Mouse (Mus musculus) lung, postnatal 4 days (tissue): Measurements from ENCODE around the gene Wdr76.
A peak's percentile ranks its signal among the peaks of the same experiment; 100 is the strongest.
"Not testable (repeated sequence)": the region's sequence is repeated elsewhere in the genome, so short reads cannot be mapped to it uniquely, and the experiment has no call there.

Experiments
- DNase-seq, 2 experiments: peaks; one replicate each; pipeline ENCODE4 v3.0.0; 2021

The Wdr76 gene

DNA sequence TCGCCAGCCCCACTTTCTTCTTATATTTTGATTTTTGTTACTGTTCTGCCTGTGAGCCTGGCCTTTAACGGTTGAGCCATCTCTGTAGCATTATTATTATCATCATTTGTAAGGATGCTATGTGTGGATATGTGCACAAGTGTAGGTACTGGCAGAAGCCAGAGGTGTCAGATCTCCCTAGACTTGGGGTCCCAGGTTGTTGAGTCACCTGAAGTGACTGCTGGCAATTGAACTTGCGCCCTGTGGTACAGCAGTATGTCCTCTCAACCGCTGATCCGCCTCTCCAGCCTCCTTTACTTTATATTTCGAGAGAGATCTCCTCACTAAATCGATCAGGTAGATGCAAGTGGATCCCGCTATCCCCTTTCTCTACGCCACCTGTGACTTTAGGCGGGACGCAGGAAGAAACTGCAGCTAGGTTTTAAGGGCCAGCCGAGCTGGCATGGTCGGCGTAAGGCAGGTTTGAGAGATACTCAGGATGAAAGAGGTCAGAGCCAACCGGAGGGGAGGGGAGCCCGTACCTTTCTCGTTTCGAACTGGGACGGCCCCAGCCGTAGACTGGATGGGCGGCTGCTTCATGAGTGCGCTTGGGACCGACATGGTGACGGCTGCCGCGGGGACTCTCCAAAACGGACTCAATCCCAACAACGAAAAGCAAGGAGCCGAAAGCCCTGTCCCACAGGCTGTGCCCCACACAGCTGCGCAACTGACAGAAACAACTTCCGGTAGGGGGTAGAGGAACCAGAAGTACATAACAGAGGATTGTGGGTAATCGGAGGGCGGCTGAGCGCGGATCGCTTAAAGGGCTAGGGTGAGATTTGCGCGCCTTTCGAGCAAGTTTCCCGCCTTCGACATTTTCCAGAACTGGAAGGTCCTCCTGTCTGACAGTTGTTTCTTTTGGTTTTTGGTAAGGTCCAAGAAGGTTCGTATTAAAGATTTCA lies at the start of gene Wdr76, which contains the start of gene Mfap1a:
Gene Wdr76, plus strand, starts transcription at position 782 of the 941 bp plus-strand sequence.
Gene Mfap1a, minus strand, starts transcription at position 724 of the 941 bp plus-strand sequence.
- peak; percentile 84 to 87 for DNase-seq

DNA sequence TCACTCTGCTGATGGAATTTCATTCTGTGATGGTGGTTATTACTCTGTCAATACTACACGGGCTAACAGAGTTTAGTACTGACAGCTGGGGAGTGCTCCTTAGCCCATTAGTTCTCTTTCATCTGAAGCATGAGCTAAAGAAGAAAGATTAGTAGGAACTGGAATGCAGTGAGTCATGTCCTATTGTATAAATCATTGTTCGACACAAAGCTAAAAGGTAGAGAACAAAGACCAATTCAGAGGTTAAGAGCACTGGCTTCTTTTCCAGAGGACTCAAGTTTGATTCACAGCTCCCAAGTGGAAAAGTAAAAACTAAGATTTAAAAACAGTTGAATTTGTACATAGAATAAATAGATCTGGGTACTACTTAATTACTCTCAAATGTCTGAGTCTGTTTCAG lies 46.5 kb upstream of the Wdr76 start:
- no peak for DNase-seq

DNA sequence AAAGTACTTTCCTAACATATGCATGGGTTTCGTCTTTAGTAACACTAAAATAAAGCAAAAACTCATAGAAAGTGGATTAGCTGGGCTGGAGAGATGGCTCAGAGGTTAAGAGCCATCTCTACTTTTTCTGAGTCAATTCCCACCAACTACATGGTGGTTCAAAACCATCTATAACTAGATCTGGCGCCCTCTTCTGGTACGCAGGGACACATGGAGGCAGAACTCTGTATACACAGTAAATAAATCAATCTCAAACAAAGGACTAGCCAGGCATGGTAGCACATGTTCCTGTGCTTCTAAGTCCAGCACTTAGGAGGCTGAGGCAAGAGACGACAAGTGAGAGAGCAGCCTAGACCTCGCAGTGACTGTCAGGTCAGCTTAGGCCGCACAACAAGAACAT lies 37.5 kb upstream of the Wdr76 start:
- not testable (repeated sequence) for DNase-seq

DNA sequence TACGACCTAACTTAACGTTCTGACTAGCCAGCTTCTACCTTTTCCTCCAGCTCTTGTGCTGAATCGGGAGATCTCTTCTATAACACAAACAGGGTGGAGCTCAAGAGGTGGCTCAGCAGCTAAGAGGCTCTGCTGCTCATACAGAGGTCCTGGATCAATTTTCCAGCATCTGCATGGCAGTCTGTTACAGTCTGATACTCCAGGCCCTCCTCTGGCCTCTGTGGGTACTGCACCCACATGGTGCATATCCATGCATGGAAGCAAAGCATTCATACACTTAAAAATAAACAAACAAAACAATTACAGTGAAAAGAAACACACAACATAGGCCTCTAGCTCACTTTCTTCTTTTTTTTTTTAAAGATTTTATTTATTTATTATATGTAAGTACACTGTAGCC lies 33.7 kb upstream of the Wdr76 start:
- not testable (repeated sequence) for DNase-seq

DNA sequence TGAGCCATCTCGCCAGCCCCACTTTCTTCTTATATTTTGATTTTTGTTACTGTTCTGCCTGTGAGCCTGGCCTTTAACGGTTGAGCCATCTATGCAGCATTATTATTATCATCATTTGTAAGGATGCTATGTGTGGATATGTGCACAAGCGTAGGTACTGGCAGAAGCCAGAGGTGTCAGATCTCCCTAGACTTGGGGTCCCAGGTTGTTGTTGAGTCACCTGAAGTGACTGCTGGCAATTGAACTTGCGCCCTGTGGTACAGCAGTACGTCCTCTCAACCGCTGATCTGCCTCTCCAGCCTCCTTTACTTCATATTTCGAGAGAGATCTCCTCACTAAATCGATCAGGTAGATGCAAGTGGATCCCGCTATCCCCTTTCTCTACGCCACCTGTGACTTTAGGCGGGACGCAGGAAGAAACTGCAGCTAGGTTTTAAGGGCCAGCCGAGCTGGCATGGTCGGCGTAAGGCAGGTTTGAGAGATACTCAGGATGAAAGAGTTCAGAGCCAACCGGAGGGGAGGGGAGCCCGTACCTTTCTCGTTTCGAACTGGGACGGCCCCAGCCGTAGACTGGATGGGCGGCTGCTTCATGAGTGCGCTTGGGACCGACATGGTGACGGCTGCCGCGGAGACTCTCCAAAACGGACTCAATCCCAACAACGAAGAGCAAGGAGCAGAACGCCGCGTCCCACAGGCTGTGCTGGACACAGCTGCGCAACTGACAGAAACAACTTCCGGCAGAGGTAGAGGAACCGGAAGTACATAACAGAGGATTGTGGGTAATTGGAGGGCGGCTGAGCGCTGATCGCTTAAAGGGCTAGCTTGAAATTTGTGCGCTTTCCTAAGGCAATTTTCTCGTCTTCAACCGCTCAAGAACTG lies 33.0 kb upstream of the Wdr76 start, which contains the start of gene Mfap1b:
Gene Mfap1b, minus strand, starts transcription at position 767 of the 879 bp plus-strand sequence.
- DNase-seq: peak; percentile 83 to 84

DNA sequence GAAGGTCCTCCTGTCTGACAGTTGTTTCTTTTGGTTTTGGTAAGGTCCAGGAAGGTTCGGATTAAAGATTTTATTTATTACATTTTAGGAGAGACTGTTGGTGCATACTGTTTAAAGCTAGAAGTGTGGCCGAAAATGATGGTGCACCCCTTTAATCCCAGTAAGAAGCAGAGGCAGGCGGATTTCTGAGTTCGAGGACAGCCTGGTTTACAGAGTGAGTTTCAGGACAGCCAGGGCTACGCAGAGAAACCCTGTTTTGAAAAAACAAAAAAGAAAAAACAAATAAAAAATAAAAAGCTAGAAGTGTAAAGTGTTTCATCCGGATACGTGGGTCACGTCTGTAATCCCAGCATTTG lies 32.4 kb upstream of the Wdr76 start:
- DNase-seq: no peak

DNA sequence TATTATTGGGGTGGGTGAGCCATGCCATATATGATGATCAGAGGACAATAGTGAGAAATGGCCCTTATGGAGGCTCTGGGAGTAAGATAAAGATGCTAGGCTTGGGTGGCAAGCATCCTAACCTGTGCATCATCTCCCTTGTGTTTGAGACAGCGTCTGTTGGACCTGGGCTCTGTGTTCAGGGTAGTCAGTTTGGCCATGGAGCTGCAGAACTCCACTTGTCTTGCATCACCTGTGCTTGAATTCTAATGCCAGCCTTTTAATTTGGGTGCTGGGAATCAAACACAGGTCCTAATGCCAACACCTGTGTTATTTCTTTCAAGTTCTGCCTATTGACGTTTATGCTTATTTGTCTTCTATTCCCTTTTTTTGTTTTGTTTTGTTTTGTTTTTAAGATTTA lies 31.2 kb upstream of the Wdr76 start:
- not testable (repeated sequence) for DNase-seq

DNA sequence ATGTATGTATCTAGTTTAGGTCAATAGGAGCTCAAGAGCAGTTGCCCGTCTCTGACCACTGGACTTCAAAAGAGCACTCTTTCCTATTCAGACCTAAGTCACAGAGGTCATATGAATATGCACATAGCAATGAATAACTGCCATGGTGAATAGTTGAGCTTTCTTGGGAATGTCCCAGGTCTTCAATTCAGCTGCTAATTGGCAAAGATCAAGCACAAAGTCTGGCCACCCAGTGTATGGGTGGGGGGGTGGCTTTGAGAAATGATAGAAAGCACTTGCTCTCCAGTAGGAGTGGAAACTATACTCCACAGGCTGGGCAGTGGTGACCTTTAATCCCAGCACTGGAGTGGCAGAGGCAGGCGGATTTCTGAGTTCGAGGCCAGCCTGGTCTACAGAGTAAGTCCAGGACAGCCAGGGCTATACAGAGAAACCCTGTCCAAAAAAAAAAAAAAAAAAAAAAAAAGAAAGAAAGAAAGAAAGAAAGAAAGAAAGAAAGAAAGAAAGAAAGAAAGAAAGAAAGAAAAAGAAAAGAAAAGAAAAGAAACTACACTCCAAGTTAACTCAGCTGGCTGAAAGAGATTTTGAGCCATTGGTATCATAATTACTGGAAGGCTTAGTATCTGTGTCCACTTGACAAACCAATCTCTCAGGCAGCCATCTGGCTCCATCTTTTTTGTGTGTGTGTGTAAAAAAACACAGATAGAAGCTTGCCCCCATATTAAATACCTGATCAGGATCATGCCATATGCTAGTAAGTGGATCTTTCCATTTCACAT lies 28.8 kb upstream of the Wdr76 start:
- DNase-seq: no peak

DNA sequence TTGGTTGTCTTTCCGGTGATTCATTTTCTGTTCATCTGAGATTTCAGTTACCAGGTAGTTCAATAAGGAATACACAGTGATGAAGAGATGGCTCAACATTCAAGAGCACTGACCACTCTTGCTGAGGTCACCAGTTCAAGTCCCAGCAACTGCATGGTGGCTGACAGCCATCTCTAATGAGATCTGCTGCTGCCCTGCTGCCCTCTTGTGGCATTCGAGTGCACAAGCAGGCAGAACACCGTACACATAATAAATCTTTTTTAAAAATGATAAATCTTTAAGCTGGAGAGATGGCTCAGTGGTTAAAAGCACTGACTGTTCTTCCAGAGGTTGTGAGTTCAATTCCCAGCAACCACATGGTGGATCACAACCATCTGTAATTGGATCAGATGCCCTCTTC lies 26.0 kb upstream of the Wdr76 start:
- peak; percentile 28 to 35 for DNase-seq

DNA sequence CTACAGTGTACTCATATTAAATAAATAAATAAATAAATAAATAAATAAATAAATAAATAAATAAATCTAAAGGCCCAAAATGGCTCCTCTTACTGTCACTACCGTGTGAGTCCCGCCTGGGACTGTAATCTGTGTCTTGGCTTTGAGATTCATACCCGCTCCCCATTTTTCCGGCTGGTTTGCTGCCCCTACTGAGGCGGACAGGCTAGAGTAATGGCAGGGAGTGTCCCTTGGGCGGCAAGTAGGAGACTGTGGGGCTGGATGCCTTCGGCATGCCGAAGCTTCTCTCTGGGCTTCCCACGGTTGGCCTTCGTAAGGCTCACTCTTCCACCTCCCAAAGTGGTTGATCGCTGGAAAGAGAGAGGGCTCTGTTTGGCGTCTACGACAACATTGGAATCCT lies 25.6 kb upstream of the Wdr76 start:
- not testable (repeated sequence) for DNase-seq

DNA sequence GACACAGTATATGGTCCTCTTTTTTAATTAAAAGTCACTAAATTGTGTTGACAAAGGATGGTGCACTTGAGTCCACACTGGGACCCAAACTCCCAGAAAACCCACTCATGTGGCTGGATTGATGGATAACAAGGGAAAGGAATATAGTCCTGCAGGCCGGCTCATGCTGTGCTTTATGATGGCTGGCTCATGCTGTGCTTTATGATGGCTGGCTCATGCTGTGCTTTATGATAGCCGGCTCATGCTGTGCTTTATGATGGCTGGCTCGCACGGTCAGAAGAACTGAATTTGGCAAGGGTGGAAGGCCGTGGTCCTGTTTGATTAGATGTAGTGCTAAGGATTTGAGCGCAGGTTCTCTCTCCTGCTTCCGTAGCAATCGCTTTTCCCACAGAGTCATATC lies 22.9 kb upstream of the Wdr76 start:
- DNase-seq: no peak

DNA sequence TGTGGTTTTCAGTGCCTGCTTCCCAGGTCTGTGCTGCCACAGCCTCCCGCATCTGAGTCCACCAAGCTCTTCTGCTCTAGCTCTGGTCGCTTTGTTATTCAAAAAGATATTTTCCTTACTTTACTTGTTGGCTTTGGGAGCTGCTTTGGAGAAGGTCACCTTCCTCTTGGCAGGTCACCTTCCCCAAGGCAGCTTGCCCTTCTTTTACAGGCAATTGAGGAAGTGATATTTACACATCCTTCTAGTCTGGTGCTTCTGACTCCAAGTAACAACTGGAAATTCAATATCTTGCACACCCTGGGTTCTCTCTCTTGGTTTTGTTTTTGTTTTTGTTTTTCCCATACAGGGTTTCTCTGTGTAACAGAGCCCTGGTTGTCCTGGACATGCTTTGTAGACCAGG lies 22.1 kb upstream of the Wdr76 start:
- not testable (repeated sequence) for DNase-seq

DNA sequence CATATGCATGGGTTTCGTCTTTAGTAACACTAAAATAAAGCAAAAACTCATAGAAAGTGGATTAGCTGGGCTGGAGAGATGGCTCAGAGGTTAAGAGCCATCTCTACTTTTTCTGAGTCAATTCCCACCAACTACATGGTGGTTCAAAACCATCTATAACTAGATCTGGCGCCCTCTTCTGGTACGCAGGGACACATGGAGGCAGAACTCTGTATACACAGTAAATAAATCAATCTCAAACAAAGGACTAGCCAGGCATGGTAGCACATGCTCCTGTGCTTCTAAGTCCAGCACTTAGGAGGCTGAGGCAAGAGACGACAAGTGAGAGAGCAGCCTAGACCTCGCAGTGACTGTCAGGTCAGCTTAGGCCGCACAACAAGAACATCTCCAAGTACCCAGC lies 5.0 kb upstream of the Wdr76 start:
- DNase-seq: not testable (repeated sequence)

DNA sequence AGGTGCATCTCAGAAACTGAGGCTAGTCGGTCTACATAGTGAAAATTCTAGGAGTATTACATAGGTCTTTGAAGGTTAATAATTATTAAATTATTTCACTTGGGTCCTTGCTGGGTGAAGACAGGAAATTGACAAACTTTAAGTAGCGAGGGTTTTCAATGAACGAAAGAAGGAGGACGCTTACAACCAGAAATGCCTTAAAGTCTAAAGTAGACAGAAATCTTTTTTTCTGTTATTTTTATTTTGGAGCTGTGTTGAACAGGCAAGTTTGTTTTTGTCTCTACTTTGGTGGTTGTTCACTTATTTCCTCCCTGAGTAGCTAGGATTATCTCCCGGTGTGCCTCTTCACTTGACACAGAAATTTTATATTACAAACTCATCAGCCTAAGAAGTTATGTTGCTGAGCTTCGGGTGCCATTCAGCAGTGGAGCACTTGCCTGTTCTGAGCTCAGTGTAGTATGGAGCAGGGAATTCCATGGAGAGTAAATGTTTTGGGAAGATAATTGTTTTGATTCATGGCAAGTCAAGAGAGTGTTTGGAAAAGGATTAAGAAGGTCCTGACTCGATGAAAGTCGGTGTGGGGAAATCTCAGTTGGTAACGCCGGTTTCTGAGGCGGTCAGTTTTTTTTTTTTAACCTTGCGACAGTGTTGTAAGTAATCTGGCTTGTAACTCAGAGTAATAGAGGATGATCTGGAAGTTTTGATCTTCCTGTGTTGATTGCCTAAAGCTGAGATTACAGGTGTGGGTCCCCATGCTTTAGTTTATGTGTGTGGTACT lies 839 bp downstream of the Wdr76 start:
- no peak for DNase-seq

DNA sequence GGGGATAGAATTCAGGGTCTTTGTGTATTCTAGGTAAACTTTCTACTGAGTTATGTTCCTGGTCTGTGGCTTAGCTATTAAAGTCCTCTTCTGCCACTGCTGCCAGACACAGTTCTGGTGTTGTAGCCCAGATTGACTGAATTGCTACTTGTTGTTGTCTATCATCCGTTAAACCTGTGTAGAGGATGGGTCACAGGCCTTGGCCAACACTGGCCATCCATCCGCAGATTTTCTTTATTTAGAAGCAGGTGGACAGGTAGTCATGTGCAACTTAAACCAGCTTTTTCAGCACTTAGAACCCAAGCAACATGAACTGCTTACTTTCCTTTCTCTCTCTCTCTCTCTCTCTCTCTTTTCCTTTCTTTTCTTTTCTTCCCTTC lies 1.4 kb downstream of the Wdr76 start:
- DNase-seq: no peak

DNA sequence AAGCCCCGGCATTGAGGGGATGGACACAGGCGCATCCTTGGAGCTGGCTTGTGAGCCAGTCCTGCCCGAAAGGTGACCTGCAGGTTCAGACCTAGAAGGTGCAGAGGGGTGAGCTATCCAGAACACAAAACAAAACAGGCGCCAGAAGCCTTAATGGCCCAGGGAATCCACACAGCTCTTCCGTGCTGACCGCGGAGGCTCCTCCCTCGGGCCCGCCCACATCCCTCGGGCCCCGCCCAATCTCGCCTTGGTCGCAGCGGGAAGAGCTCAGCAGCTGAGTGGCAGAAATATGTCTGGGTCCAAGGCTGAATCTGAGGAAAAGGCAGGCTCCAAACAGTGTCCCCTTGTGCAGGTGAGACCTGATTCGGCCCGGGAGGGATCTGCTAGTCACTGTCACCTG lies 3.1 kb downstream of the Wdr76 start:
- DNase-seq: peak; percentile 84

DNA sequence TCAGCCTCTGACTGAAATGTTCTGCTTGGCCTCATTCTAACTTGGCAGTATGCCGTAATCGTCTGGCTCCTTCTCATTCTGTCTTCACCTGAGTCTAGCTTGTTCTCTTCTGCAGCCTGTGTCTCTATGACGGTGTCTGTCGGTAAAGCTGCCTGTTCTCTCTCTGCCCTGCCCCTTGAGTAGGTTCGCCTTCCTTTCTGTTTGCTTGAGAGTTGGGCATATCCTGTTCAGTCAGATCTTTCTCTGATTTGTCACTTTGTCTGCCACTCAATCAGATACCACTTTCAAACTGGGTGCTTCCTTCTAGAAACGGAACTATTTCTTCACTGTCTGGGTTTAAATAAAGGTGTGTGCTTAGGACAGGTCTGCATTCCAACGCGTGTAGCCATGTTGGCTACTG lies 4.9 kb downstream of the Wdr76 start:
- no peak for DNase-seq

DNA sequence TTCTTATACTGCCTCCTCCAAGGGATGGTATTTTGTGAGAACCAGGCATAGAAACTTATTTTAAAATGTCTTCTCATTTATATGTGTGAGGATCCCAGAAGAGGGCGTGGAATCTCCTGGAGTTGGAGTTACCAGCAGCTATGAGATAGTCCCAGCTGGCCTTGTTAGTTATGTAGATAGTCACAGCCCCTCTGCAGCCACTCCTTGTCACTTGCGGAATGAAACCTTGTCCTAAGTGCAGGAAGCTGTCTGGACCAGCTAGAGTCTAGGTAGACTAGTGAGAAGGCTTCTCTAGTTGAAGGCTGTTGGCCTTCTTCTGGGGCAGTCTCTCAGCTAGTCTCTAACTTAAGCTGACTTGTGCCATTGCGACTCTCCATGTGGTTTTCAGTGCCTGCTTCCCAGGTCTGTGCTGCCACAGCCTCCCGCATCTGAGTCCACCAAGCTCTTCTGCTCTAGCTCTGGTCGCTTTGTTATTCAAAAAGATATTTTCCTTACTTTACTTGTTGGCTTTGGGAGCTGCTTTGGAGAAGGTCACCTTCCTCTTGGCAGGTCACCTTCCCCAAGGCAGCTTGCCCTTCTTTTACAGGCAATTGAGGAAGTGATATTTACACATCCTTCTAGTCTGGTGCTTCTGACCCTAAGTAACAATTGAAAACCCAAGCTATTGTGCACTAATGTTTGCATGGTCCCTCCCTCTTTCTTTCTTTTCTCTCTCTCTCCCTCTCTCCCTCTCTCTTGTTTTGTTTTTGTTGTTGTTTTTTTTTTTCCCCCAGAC lies 6.7 kb downstream of the Wdr76 start:
- DNase-seq: not testable (repeated sequence)

DNA sequence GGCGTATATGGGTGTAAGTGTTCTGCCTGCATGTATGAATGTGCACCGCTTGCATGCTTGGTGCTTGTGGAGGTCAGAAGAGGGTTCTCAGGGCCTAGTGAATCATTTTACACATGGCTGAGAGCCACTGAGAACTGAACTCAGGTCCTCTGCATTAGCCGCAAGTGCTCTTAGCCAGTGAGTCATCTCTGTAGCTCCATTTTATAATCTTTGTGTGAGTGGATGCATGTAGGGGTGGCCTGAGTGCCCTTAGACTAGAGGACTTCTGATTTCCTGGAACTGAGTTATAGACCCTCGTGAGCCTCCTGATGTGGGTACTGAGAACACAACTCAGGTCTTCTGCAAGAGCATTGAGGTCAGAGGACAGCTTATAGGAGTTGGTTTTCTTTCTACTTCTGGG lies 7.7 kb downstream of the Wdr76 start:
- no peak for DNase-seq

DNA sequence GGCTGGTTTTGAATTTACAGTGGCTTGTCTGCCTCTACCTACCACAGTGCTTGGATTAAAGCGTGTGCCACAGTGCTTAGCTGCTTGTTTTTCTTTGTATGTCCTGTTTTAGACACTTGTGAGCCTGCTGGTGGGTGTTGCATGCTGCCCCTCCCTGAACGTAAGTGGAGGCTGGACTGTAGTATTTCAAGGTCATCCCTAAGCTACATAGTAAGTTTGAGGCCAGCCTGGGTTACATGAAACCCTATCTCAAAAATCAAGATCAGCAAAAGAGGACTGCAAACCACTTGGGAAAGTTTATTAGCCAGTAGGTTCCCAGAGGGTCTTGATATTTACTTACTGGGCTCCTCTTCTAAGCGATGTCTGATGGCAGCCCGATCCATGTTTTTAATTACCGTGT lies 11.6 kb downstream of the Wdr76 start:
- DNase-seq: no peak

DNA sequence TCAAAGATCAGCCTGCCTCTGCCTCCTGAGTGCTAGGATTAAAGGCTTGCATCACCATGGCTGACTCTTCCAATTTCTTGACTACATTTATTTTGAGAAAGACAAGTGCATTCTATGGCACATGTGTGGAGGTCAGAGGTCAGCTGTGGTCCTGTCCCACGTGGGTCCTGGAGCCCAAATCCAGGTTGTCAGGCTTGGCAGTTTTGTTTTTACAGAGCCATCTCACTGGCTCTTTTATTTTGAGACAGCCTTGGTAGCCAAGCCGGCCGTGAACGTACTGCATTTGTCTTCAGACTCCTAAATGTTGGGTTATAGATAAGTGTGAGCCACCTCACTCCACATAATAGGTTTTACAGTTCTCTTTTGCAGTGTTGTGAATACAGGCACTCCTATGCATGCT lies 12.2 kb downstream of the Wdr76 start:
- DNase-seq: not testable (repeated sequence)
